Mouse (Mus musculus) heart, postnatal 14 days (tissue): ENCODE data around the gene Speg. TPM values are rescaled to one million over a fixed set of nuclear protein-coding genes. Genes with fewer than 3 reads are reported as not detected.
A peak's percentile ranks its signal among the peaks of the same experiment; 100 is the strongest.

Experiments
- DNase-seq, 2 experiments: peaks; one replicate each; pipeline ENCODE4 v3.0.0; 2021 to 2022
- intact Hi-C: fragments of 180-260 bp; cut with DNase I; formaldehyde crosslinking; loops from one replicate; pipeline ENCODE4 v1.15.1; 2025
- total RNA-seq, 2 experiments: library from RNA; stranded (reverse); gene quantifications; 2 replicates each; pipeline ENCODE4 v1.2.3; 2021

Gene Speg
- total RNA-seq, 2 experiments from 2014 or later = 125 to 126 TPM

GRCm38 (mm10) chr1:75387929-75388897 lies 13.1 kb downstream of the Speg start:
- intact Hi-C loops = no loop called here
- DNase-seq = no peak

- intact Hi-C loops = no loop called here
- DNase-seq = no peak
These were observed 13.9 kb downstream of the Speg start for GRCm38 (mm10) chr1:75388898-75389515.

- intact Hi-C loops = no loop called here
- DNase-seq = peak; percentile 76 to 87
These were observed 18.0 kb downstream of the Speg start for GRCm38 (mm10) chr1:75393139-75393538.

GRCm38 (mm10) chr1:75393846-75394245 lies 18.7 kb downstream of the Speg start:
- intact Hi-C loops = no loop called here
- no peak for DNase-seq

GRCm38 (mm10) chr1:75398761-75399402 lies 23.8 kb downstream of the Speg start:
- intact Hi-C loops = no loop called here
- DNase-seq = peak; percentile 78 to 85

GRCm38 (mm10) chr1:75399755-75400492 lies 24.8 kb downstream of the Speg start:
- intact Hi-C loops = no loop called here
- DNase-seq = peak; percentile 75 to 86

- DNase-seq = no peak
- intact Hi-C loops = no loop called here
These were observed 25.5 kb downstream of the Speg start for GRCm38 (mm10) chr1:75400493-75401115.

GRCm38 (mm10) chr1:75405547-75405946 lies 30.4 kb downstream of the Speg start:
- intact Hi-C loops = loop anchor here (5.0 kb wide), 1 partner anchor 43 kb away; the partner anchor contains the start of gene Des
- no peak for DNase-seq

- no peak for DNase-seq
- intact Hi-C loops = loop anchor here (5.0 kb wide), 1 partner anchor 44 kb away; the partner anchor contains the start of gene Des
These were observed 31.1 kb downstream of the Speg start for GRCm38 (mm10) chr1:75406173-75406572.

- no peak for DNase-seq
- intact Hi-C loops = loop anchor here (5.0 kb wide), 1 partner anchor 45 kb away; the partner anchor contains the start of gene Des
These were observed 32.0 kb downstream of the Speg start for GRCm38 (mm10) chr1:75407056-75407455.

- DNase-seq = no peak
- intact Hi-C loops = loop anchor here (5.0 kb wide), 1 partner anchor 46 kb away; the partner anchor contains the start of gene Des
These were observed 33.1 kb downstream of the Speg start for GRCm38 (mm10) chr1:75408210-75408609.

- intact Hi-C loops = loop anchor here (5.0 kb wide), 3 partner anchors 38 to 63 kb away; partner anchors contain the start of gene Des
- DNase-seq = no peak
These were observed 34.9 kb downstream of the Speg start for GRCm38 (mm10) chr1:75409950-75410349.

GRCm38 (mm10) chr1:75412196-75412595 lies 37.1 kb downstream of the Speg start:
- intact Hi-C loops = loop anchor here (5.0 kb wide), 2 partner anchors 40 to 65 kb away; no protein-coding TSS in a partner anchor
- no peak for DNase-seq

GRCm38 (mm10) chr1:75413749-75414148 lies 38.7 kb downstream of the Speg start:
- intact Hi-C loops = loop anchor here (5.0 kb wide), 2 partner anchors 41 to 66 kb away; no protein-coding TSS in a partner anchor
- DNase-seq = peak; percentile 53 to 67

GRCm38 (mm10) chr1:75421794-75422193 lies 46.7 kb downstream of the Speg start:
- DNase-seq = no peak
- intact Hi-C loops = no loop called here

GRCm38 (mm10) chr1:75422216-75422822 lies 47.2 kb downstream of the Speg start:
- DNase-seq = no peak
- intact Hi-C loops = no loop called here

- intact Hi-C loops = no loop called here
- DNase-seq = peak in 1 of 2 experiments; percentile 37
These were observed 47.9 kb downstream of the Speg start for GRCm38 (mm10) chr1:75422823-75423471.

- intact Hi-C loops = no loop called here
- DNase-seq = no peak
These were observed 48.8 kb downstream of the Speg start for GRCm38 (mm10) chr1:75423780-75424390.
